Mouse (Mus musculus): ENCODE results near the gene Ugt1a1.
A peak's percentile ranks its signal among the peaks of the same experiment; 100 is the strongest.

Ugt1a1 gene

DNA sequence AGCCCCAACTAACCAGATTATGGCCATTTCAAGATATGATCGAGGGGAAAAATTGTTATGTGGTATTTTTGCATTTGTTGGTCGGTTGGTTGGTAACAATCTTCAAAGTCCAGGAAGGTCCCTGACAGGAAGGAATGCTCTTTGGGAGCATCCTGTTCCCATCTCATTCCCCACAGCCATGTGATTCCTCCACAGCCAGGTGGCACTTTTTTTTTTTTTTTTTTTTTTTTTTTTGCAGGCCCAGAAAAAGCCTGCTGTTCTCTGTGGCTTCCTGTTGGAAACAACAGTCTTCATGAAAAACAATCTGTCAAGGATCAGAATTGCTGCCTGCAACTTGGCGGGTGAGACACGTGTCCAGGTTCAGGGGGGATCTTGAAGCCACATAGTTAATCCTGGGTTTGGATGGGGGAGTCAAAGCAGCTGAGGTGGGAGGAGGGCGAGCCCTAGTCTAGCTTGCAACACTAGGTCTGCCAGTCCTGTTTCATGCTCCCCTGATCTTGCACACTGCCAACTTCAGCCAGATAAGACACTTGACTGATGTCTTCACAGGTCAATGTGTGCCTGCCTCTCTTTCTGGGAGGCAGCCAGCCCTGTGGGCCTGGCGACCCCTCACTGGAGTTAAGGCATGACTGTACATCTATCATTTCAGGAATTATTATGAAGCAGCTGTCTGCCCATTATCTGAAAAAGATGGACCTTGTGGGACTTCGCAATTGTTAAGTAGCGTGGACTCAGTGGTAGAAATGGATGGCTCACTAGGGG, 47.3 kb downstream of the Ugt1a1 start:
- peak; percentile 61 for DNase-seq (ENCODE audit: low spot score)

DNA sequence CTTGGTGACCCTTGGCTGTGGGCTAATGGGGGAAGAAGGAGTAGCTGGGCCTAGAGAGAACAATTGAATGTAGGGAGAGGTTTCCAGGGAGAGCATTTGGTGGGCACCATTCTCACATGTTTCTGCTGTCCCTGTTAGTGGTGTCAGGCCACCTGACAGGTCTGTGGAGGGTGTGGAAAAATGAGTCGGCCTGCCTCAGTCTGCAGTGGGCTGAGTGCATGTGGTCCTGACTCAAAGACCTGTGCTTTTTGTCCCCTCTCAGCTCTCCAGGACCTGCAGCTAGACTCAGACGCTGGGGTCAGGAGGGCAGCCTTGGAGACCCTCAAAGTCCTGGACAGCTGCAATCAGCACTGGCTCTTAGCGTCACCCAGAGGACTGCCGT, 47.9 kb downstream of the Ugt1a1 start:
- DNase-seq (ENCODE audit: low spot score), result no peak

DNA sequence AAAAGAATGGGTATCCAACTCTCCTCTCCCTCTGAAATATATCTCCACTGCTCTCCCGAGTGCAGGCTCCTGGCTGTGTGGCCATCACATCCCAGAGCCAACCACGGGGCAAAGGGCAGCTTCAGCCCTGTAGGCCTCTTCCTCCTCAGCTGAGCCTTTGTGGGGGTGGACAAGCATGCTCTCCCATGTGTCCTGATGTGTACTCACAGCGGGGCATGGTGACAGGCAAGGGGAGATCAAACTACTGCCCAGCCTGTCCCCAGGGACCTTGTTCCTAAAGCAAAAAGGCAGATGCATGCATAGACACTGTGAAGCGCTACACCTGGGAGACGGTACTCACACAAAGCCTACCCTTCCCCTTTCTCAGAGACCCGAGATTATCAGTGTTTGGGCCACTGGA, 48.4 kb downstream of the Ugt1a1 start:
- no peak for DNase-seq (ENCODE audit: low spot score)

DNA sequence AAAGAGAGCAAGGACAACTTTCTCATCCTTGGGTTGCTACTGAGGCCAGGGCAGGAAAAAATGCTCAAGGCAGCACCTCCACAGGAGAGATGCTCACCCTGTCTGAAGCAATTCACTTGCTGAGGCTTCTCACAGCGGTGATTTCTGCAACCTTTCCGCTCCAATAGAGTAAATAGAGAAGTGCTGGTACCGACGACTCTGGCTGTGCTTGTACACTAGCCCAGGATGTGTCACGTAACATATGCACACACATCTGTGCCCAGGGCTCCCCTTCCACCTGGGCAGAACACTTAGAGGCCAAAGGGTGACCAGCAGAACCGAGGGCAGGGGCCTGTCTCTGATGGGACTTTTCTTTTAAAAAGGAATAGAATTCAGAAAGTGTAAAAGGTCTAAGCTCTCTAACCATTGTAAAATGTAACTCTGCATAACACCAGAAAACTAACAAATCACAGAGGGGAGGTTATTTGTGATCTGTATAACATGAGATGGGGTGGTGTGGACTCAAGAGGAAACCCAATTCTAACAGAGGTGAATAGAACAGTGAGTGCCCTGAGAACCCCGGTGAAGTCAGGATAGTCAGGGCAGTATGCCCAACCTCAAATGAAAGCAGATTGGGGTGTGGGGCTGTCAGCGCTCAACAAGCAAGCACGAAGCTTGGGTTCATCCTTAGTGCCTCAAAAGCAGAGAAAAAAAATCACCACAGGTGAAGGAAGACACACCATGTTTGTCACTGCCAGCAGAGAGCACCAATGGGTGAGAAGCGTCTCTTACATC, 49.0 kb downstream of the Ugt1a1 start:
- no peak for DNase-seq (ENCODE audit: low spot score)

DNA sequence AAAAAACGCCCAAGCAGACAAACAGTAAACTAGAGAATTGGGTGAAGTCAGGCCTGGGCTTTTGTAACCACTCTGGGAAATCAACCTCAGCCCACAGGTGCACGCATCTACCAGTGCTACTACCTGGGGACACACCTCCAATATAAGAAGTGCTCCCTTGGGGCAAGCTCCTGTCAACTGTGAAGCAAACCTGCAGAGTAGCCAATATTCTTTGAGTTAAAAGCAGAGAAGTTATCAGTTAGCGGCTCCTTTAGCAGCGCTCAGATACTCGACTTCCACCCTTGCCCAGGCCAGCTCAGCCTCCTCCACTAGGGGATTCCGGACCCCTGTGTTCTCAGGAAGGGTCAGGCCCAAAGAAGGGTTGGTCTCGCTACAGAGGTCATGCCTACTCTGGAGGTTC, 49.9 kb downstream of the Ugt1a1 start:
- DNase-seq (ENCODE audit: low spot score), result no peak

DNA sequence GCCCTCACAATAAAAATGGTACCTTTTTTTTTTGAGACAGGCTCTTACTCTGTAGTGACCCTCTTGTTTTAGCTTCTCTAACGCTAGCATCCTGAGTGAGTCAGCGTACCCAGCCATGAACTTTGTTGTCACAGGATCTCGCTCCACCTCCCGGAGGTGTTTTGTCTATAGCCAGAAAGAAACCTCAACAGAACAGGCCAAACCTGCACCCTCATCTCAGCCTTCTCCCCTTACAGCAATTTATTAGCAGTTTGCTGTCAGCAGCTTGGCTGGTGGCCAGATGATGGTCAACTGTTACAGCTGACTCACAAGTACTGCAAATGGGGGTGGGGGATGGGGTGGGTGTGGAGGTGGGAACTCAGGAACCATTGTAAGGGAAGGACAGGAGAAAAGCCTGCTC, 50.5 kb downstream of the Ugt1a1 start:
- no peak for DNase-seq (ENCODE audit: low spot score)

DNA sequence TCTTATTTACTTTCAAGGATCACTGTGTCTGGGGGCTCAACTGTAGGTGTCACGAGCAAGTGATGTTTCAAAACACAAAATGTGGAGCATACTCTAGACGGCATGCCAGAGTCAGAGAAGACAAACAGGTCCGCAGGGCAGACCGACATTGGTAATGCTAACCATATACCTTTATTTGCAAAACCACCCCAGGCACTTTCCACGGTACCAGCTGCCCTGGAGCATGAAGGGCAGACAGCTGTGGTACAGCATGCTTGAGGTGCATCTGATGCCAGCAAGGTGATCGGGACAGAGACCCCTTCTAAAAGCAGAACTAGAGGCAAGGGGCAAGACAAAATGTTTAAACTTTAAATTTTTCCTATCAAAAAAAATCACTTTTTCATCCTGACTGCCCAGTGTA, 51.2 kb downstream of the Ugt1a1 start:
- DNase-seq (ENCODE audit: low spot score), result no peak

DNA sequence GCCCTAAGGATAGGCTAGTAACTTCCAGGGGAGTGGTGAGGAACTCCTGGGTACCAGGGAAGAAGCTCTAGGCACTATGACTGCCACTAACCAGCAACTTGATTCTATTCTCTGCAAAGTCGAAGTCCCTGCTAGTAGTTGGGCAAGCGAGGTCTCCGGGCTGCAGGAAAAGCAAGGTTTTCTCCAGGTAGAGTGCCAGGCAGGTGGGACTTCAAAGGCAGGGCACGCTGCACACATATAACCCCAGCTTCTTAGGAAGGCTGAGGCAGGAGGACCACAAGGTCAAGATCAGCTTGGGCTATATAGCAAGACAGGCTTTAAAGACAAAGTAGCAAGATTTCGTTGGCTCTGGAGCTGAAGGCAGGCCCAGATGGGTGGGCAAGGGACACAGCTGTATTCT, 52.0 kb downstream of the Ugt1a1 start:
- no peak for DNase-seq (ENCODE audit: low spot score)

DNA sequence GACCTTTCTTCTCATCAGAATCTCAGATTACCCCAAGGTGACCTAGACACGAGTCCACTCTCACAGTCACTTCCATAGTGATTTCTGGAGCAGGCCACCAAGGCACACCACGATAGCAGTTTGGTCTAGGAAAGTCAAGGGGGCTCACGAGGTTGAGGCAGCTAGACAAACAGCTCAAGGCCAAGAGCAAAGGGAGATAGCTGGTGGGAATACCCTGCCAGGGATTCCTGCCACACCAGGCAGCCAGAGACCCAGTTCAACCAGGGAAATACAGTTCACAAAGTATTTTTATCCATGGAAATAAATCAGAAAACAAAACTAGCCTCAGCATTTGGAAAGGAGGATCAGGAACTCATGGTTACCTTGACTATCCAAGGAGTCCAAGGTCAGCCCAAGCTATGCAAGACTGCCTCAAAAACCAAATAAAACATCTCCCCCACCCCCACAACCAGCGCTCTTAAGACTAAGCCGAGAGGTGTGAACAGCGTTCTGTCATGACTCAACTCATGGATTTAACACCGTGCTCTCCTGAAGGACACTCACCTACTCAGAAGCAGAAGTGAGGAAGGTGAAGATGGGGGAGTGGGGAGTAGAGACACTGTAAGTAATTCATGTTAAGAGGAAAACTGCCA, 52.6 kb downstream of the Ugt1a1 start:
- no peak for DNase-seq (ENCODE audit: low spot score)

DNA sequence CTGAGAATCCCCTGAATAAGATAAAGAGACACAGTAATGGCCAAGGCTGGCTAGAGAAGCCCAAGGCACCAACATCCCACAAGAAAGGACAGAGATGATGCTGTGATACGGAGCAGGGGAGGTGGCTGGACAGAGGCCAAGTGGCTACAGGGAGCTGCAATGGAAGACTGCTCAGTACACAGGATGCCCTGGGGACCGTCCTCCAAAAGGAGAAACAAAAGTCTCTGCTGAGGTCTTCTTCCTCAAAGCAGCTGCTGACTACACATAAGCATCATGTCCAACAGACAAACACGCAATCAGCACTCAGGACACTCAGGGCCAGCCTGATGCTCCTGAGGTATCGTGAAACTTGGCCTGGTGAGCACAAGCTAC, 53.1 kb downstream of the Ugt1a1 start:
- DNase-seq (ENCODE audit: low spot score), result no peak

DNA sequence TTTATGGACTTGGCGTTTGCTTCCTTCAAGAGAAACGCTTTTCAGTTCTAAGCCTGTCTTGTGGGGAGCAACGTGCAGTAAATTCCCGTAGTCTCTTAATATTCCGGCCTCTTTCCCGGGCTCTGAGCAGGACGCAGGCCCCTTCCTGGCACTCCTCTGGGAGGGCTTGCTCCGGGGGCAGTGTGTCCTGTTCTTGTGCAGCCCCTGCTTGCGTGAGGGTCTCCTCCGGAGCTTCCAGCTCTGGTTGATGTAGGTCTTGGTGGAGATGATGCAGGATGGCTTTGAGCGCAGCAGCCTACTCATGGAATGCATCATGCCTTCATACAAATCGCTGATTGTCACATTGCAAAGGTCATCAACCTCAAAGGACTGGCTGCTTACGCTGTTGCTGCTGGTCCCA, 54.4 kb downstream of the Ugt1a1 start:
- DNase-seq (ENCODE audit: low spot score), result no peak

DNA sequence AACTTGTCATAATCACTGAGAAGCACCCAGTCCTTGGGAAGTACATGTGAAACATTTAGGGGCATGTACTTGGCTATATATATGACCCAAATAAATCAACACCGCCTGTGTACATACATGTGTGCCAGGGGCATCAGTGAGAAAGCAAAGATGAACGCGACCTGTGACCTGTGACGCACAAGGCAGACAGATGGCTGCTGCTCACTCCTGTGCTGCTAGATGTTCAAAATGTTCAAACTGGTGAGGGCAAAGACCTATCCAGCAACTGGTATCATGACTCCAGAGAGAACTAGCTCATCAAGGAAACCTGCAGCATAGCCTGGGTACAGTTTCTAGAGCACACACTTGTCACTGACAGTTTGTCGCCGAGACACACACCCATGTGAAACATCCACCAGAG, 55.7 kb downstream of the Ugt1a1 start:
- no peak for DNase-seq (ENCODE audit: low spot score)

DNA sequence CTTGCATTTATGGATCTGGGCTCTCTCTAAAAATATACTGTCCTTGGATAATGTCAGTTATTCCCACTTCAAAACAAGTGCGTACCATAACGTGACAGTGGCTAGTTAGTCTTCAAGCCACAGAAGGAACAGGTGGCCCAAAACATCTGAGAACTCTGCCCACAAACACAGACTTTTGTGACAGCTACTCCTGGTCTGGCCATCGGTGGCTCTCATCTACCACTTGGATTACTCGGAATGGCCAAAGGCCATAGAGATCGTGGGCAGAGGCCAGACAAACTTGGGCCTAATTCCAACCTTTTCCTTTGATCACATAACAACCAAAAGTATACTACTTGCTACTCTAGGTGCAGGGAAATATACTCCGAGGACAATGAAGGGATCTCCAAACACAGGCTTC, 56.3 kb downstream of the Ugt1a1 start:
- no peak for DNase-seq (ENCODE audit: low spot score)

All from embryo, embryonic 10 days (tissue).